Mouse (Mus musculus): ENCODE measurements around the gene Mrpl50. TPM values are rescaled to one million over a fixed set of nuclear protein-coding genes. Genes with fewer than 3 reads are reported as not detected.
A peak's percentile ranks its signal among the peaks of the same experiment; 100 is the strongest.

Mrpl50 gene
- 6.1 and 6.2 TPM in 2 replicates for polyA plus RNA-seq (2012; rRNA removed)

DNA sequence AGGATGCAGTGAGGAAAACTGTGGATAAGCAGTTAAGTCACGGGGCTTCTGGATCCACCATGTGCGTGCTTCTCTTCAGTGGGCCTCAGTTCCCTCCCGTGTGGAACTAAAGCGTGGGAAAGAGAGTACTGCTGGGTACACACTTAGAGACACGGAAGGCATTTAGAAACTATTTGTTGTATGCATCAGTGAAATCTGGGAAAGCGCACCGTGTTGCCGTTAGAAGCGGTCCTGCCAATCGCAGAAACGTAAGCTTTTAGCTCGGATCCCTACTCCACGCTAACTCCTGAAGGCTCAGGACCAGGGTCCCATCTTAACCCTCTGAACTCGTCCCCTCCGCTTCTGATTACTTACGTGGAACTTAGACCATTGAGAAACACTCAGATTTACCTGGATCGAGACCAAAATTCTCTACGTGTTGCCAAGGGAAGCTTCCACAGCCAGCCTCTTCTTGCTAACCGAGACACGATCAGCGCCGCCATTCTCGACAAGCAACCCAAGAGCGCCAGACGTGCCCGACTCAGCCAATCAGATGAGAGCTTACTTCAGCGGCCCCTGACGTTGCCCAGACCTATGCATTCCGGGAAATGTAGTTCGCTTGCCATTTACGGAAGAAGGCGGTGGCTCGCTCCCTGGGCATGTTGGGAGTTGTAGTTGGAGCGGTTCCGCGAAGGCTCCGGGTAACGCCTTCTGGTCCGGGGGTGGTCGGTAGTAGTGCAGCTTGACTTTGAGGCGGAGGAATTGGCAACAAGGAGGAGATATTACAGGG is at the start of gene Mrpl50, which contains the start of gene Zfp189:
Mrpl50 (minus strand) TSS at position 522 of the 769 bp plus-strand sequence.
Zfp189 (plus strand) TSS at position 605 of the 769 bp plus-strand sequence.
- WGBS = under 1% methylated on average over 41 of the region's 41 CpGs
- DNase-seq (ENCODE audit: low read depth, low spot score) = peak; percentile 92

DNA sequence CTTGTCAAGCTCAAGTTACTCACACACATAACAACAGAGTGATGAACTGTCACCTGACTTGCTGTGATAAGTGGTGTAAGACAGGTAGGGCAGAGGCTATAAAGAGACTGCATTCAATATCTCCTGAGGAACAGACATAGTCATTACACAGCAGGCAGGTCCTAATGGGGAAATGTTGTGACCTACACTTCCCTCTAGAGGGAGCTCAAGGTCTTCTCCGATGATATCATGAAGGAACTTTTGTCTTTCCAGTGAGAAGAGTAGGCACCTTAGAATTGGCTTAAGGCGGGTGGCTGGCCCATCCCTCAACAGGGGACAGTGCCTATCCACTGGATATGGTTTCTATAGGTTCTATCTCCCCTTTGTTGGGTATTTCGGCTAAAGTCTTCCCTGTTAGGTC is 46.7 kb upstream of the Mrpl50 start:
- no peak for DNase-seq (ENCODE audit: low read depth, low spot score)
- WGBS = 4% methylated on average over 3 of the region's 3 CpGs

GRCm38 (mm10) chr4:49559915-49560772 is 39.3 kb upstream of the Mrpl50 start:
- DNase-seq (ENCODE audit: low read depth, low spot score) = peak; percentile 63

GRCm38 (mm10) chr4:49558181-49558580 is 37.3 kb upstream of the Mrpl50 start:
- DNase-seq (ENCODE audit: low read depth, low spot score) = no peak
- WGBS = 60% methylated on average over 2 of the region's 2 CpGs

More at GRCm38 (mm10) chr4:49559915-49560772, 39.3 kb upstream of the Mrpl50 start:
- 43% methylated on average over 20 of the region's 20 CpGs for WGBS

DNA sequence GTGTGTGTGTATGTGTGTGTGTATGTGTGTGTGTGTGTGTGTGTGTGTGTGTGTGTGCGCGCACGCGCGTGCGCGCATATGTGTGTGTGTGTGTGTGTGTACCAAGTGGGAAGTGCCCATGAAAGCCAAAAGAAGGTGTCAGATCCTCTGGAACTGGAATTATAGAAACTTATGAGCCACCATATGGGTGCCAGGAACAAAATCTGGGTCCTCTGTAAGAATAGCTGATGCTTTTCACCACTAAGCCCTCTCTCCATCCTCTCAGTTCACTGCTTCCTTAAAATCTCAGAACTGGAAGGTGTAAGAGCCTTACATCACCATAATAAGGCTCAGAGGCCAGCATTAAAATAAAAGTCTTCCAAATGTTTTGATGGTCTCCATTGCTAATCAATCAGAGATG is 36.5 kb upstream of the Mrpl50 start:
- no peak for DNase-seq (ENCODE audit: low read depth, low spot score)
- WGBS = 92% methylated on average over 7 of the region's 7 CpGs

GRCm38 (mm10) chr4:49553380-49553779 is 32.5 kb upstream of the Mrpl50 start:
- WGBS = 22% methylated on average over 5 of the region's 5 CpGs
- DNase-seq (ENCODE audit: low read depth, low spot score) = no peak

GRCm38 (mm10) chr4:49549383-49549782 is 28.5 kb upstream of the Mrpl50 start, which contains the start of gene Aldob:
TSS of gene Aldob (minus strand) at chr4:49549546.
- WGBS = 14% methylated on average over 3 of the region's 3 CpGs
- DNase-seq (ENCODE audit: low read depth, low spot score) = no peak

DNA sequence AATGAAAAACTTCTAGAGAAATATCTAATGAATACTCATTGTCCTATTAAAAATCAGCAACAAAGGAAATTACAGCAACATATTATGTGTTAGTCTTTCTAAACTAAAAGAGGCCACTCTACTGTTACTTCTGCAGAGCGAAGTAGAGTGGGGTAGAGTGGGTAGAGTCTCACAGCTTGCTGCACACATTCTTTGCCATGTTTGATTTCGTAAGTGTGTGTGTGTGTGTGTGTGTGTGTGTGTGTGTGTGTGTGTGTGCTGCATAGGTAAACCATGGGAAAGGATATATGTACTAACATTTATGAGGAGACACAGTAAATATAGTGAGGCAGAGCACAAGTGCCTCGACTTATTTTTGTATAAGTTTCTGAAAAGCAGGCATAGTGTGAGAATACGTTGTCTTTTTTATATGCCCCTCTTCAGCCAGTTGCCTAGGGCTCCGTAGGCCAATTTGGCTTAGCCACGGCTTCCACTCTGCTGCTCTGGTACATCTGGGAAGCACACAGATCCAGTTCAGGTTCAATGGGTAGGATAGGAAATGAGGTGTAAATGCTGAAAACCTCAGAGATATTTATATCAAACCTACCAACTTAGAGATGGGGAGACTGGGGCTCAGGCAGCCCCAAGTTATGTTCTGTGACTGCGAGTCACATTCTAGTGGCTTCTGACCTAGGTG is 26.8 kb upstream of the Mrpl50 start:
- no peak for DNase-seq (ENCODE audit: low read depth, low spot score)

GRCm38 (mm10) chr4:49546873-49547543 is 26.1 kb upstream of the Mrpl50 start:
- no peak for DNase-seq (ENCODE audit: low read depth, low spot score)

More for the DNA sequence above, 26.8 kb upstream of the Mrpl50 start:
- 29% methylated on average over 7 of the region's 7 CpGs for WGBS

GRCm38 (mm10) chr4:49546026-49546425 is 25.1 kb upstream of the Mrpl50 start:
- 58% methylated on average over 2 of the region's 2 CpGs for WGBS
- DNase-seq (ENCODE audit: low read depth, low spot score) = no peak

More at GRCm38 (mm10) chr4:49546873-49547543, 26.1 kb upstream of the Mrpl50 start:
- 17% methylated on average over 6 of the region's 6 CpGs for WGBS

DNA sequence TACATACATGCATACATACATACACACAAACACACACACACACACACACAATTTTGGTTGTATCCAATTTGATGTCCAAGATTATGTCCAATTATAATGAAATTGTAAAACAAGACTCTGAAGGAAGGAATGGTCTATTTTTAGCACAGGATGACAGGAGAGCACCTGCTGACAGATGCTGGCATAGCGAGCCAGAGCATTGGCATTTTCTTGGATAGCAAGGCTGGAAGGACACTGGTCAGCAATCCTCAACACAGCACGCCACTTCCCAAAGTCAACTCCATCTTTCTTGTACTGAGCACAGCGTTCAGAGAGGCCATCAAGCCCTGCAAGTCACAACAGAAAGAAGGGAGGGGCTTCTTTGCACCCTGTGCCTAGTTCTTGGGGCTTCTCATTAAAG is 20.1 kb upstream of the Mrpl50 start:
- 79% methylated on average over 3 of the region's 3 CpGs for WGBS
- no peak for DNase-seq (ENCODE audit: low read depth, low spot score)

GRCm38 (mm10) chr4:49539665-49540064 is 18.8 kb upstream of the Mrpl50 start:
- 63% methylated on average over 6 of the region's 6 CpGs for WGBS
- no peak for DNase-seq (ENCODE audit: low read depth, low spot score)

DNA sequence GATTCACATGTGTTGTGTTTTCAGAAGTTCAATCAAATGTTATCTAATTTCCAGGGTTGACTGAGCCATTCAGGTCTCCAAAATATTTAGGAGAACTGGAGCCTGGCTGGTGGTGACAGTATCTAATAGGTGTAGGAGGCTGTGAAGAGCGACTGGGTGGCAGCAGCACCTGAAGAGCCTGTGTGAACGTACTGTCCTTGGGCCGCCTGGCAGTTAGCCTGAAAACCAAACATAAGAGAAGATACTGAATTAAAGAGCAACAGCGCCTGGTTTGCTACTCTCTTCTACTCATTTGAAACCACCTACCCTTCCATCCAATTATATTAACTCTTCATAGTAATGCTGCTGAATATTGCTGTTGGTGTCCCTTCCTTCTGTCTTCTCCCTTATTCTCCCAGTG is 15.8 kb upstream of the Mrpl50 start:
- WGBS = 87% methylated on average over 4 of the region's 4 CpGs
- no peak for DNase-seq (ENCODE audit: low read depth, low spot score)

DNA sequence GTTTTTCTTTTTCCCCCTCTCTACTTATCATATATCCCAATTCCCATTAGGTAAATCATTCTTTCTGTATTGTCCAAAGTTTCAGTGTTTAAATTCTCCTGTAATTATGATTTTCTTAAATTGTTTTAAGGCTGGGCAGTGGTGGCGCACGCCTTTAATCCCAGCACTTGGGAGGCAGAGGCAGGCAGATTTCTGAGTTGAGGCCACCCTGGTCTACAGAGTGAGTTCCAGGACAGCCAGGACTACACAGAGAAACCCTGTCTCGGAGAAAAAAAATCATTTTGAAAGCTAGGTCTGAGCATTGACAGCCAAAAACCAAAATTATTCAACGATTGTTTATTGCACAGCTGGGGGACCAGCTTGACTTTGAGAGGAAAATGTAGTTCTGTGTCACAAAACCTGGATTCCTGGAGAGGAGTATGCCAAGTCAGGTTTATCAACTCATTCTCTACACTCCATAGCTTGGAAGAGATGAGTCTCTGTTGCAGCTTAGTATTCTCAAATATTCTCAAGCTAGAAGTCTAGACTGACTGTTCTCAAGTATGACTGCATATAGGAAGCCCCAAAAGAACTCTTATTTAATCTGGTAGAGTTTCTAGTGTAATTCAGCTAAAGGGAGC is 14.9 kb upstream of the Mrpl50 start:
- WGBS = 93% methylated on average over 4 of the region's 4 CpGs
- DNase-seq (ENCODE audit: low read depth, low spot score) = no peak

DNA sequence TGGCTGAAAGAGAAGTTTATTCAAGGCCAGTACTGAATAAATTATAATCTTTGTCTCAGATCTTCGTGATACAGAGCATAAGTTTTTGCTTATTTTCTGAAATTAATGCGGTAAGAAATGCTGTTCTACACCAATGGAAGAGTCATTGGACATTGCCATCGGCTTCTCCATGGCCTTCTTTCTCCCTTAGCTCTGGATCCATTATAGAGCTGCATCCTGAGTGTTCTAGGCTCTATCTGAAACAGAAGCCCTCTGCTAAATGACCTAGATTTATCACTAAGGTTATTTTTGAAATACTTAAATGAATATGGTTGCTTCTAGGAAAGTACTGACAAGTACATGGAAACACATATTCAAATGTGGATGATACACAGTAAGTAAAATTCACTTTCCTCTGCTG is 14.1 kb upstream of the Mrpl50 start:
- DNase-seq (ENCODE audit: low read depth, low spot score) = no peak
- 90% methylated on average over 3 of the region's 3 CpGs for WGBS

DNA sequence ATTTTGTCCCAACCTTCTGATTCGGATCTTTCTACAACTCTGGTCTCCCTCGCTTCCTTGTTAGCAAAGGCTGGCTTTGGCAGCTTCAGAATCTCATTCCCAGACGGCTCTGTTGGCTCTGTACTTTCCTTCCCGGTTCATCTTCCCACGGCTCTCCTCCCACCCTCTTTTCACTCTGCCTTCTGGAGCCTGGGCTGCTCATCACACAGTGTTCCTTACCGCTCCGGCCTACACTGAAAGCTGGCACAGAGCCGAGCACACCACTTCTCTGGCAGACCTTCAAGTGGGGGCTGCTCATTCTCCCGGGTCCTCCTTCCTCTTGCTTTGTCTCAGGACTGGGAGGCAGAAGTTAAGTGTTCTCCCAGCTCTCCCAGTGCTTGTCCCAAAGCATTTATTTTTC is 1.7 kb upstream of the Mrpl50 start:
- WGBS = 76% methylated on average over 9 of the region's 9 CpGs

DNA sequence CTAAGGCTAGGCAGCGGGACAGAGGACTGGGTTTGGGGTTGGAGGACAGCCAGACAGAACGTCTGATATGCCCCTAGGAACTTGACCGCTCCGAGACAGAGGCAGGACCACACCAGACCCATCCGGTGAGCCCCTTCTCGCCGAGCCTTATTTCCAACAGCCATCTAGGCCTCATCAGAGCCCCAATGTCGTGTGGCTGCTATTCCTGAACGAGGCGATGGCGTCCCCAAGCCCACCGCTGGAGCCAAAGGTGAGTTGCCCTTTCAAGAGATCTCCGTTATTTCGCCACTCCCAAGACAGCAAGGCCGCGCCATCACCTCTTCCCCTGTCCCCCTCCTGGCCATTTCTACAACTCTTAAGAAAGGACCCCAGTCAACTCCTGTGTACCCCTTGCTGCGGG is 453 bp upstream of the Mrpl50 start:
- no peak for DNase-seq (ENCODE audit: low read depth, low spot score)
- WGBS = under 1% methylated on average over 17 of the region's 17 CpGs

More for the DNA sequence above, 1.7 kb upstream of the Mrpl50 start:
- no peak for DNase-seq (ENCODE audit: low read depth, low spot score)

GRCm38 (mm10) chr4:49519476-49519875 is 1.4 kb downstream of the Mrpl50 start:
- WGBS = 81% methylated on average over 5 of the region's 5 CpGs
- no peak for DNase-seq (ENCODE audit: low read depth, low spot score)

GRCm38 (mm10) chr4:49514441-49514840 is 6.5 kb downstream of the Mrpl50 start:
- DNase-seq (ENCODE audit: low read depth, low spot score) = no peak
- WGBS = 97% methylated on average over 6 of the region's 6 CpGs
